Mouse (Mus musculus): ENCODE measurements around the gene Gm49337. TPM values are rescaled to one million over a fixed set of nuclear protein-coding genes. Genes with fewer than 3 reads are reported as not detected.
A peak's percentile ranks its signal among the peaks of the same experiment; 100 is the strongest.

The Gm49337 gene
- total and polyA plus RNA-seq, 2 experiments from 2014 or later = not detected

DNA sequence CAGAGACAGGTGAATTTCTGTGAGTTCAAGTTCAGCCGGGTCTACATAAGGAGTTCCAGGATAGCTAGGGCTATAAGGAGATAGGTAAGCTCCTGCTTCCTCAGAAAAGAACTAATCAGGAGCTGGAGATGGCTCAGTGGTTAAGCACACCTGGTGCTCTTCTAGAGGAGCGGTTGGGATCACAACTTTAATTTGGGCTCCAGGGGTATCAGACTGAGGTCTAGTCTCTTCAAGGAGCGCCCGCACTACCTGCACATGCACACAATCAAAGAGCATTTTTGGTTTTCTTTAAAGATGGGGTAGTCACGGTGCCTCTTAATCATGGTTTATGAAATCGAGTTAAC lies 23.4 kb upstream of the Gm49337 start:
- Histone ChIP-seq H3K9me3 (ENCODE audit: low read length) (no peaks in the 10 kb centered on the region), H3K4me2 (ENCODE audit: low read depth, low read length) (peak overlapping the region; percentile 62), H3K9ac (replicated peaks; ENCODE audit: low read length) (peak overlapping the region; percentile 86), H3K27ac (peak overlapping the region; percentile 90), H3K4me3 (ENCODE audit: low read length) (peak overlapping the region; percentile 73), H3K4me1 (ENCODE audit: insufficient read depth, low read length) (peaks cover 5% of the 10 kb centered on the region), H3K27me3 (ENCODE audit: insufficient read depth, low read length) (no peaks in the 10 kb centered on the region), H3K36me3 (ENCODE audit: insufficient read depth, low read length) (peaks cover 23% of the 10 kb centered on the region)
- DNase-seq (ENCODE audit: low spot score) (no peak), ATAC-seq (peak; percentile 8; the same call in 1 of the 2 replicates)
- TF ChIP-seq CTCF (IDR thresholded peaks at IDR 0.05; ENCODE audit: low read depth) = no peak
- 19% methylated on average over 6 of the region's 6 CpGs for WGBS

DNA sequence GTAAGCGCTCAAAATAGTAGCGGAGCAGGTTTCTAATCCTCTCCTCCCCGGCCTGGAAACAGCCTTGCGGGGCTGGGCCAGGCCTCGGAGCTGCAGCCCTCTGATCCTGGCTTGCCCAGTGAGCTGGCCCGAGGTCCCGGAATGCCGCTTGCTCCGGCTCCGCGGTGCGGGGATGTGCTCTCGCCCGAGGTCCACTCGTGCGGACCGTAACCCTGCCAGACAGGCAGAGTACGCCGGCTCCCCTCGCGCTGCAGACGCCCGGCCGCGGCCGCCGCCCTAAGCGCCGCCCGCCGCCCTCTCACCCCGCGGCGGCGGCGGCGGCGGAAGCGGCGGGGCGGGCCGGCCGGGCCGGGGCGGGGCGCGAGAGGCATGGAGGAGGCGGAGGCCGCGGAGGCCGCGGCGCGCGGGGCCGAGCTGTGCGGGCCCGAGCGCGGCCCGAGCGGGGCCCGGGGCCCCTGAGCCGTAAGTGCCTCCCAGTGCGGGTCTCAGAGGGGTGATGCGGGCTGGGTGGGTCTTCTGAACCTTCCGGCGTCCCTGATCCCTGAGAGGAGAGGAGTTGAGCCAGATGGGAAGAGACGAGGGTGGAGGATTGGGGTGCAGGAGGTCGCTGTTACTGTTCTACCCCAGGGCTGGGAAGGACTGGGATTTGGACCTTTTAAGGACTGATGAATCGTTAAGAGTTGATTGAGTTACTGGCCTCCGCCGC lies 22.9 kb upstream of the Gm49337 start:
- H3K36me3 ChIP-seq (ENCODE audit: insufficient read depth, low read length) = peaks cover 28% of the 10 kb centered on the region
- no peaks in the 10 kb centered on the region for H3K9me3 ChIP-seq (ENCODE audit: low read length)
- H3K4me3 ChIP-seq (ENCODE audit: low read length) = peak overlapping the region; percentile 73
- peaks cover 5% of the 10 kb centered on the region; the same call in 1 of the 2 replicates for H3K4me1 ChIP-seq (ENCODE audit: insufficient read depth, low read length)
- no peak for TF ChIP-seq CTCF (IDR thresholded peaks at IDR 0.05; ENCODE audit: low read depth)
- H3K27me3 ChIP-seq (ENCODE audit: insufficient read depth, low read length) = no peaks in the 10 kb centered on the region
- H3K27ac ChIP-seq = peak overlapping the region; percentile 90
- peak overlapping the region; percentile 62 for H3K4me2 ChIP-seq (ENCODE audit: low read depth, low read length)
- peak overlapping the region; percentile 86 for H3K9ac ChIP-seq (replicated peaks; ENCODE audit: low read length)
- DNase-seq (ENCODE audit: low spot score) (peak; percentile 87), ATAC-seq (peak; percentile 93)
- under 1% methylated on average over 51 of the region's 73 CpGs for WGBS

DNA sequence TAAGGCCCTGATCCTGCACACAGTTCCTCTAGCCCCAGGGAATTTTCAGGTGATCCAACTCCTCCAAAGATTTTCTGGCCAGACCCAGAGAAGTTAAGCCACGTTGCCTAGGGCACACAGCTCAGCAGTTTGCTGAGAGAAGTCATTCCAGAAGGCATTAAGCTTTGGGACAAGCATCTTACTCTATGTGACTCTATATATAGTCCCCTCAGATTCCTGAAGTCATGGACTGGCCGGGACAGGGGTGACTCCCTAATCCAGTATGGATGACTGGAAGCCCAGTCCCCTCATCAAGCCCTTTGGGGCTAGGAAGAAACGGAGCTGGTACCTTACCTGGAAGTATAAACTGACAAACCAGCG lies 22.3 kb upstream of the Gm49337 start:
- H3K36me3 ChIP-seq (ENCODE audit: insufficient read depth, low read length) = peaks cover 33% of the 10 kb centered on the region
- H3K9ac ChIP-seq (replicated peaks; ENCODE audit: low read length) = peak overlapping the region; percentile 86
- no peaks in the 10 kb centered on the region for H3K27me3 ChIP-seq (ENCODE audit: insufficient read depth, low read length)
- peaks cover 5% of the 10 kb centered on the region; the same call in 1 of the 2 replicates for H3K4me1 ChIP-seq (ENCODE audit: insufficient read depth, low read length)
- no peak for TF ChIP-seq CTCF (IDR thresholded peaks at IDR 0.05; ENCODE audit: low read depth)
- WGBS = 21% methylated on average over 4 of the region's 4 CpGs
- peak overlapping the region; percentile 90 for H3K27ac ChIP-seq
- H3K4me2 ChIP-seq (ENCODE audit: low read depth, low read length) = peak overlapping the region; percentile 62
- DNase-seq (ENCODE audit: low spot score) (peak; percentile 14), ATAC-seq (no peak)
- no peaks in the 10 kb centered on the region for H3K9me3 ChIP-seq (ENCODE audit: low read length)
- H3K4me3 ChIP-seq (ENCODE audit: low read length) = peak overlapping the region; percentile 73

DNA sequence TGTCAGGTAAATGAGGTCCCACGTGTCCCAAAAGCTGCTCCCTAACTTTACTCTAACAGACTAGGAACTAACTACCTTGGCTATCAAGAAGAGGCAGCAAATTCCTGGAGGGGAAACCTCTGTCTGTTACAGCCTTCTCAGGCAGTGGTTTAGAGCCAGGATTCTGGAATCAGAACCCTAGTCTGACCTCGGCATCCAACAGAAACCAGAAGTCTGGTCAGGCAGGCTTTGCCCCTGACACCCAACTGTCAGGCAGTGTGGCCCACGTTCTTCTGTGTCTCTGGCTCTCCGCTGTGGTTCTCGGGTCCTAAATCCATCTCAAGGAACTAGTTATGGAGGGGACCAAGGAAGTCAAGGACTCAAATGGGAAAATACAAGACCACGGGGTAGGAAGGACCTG lies 21.9 kb upstream of the Gm49337 start, which contains the start of gene Lurap1:
Lurap1 (minus strand) TSS at position 101 of the 400 bp plus-strand sequence.
- Histone ChIP-seq H3K9me3 (ENCODE audit: low read length) (no peaks in the 10 kb centered on the region), H3K9ac (replicated peaks; ENCODE audit: low read length) (peak within 1 kb of the TSS; percentile 86), H3K4me2 (ENCODE audit: low read depth, low read length) (peak within 1 kb of the TSS; percentile 62), H3K4me1 (ENCODE audit: insufficient read depth, low read length) (peaks cover 5% of the 10 kb centered on the region; the same call in 1 of the 2 replicates), H3K27me3 (ENCODE audit: insufficient read depth, low read length) (no peaks in the 10 kb centered on the region), H3K27ac (peak within 1 kb of the TSS; percentile 90), H3K4me3 (ENCODE audit: low read length) (peak within 1 kb of the TSS; percentile 73), H3K36me3 (ENCODE audit: insufficient read depth, low read length) (peaks cover 37% of the 10 kb centered on the region)
- no peak for DNase-seq (ENCODE audit: low spot score)
- ATAC-seq = no peak
- WGBS = 77% methylated on average over 6 of the region's 6 CpGs
- no peak for TF ChIP-seq CTCF (IDR thresholded peaks at IDR 0.05; ENCODE audit: low read depth)

DNA sequence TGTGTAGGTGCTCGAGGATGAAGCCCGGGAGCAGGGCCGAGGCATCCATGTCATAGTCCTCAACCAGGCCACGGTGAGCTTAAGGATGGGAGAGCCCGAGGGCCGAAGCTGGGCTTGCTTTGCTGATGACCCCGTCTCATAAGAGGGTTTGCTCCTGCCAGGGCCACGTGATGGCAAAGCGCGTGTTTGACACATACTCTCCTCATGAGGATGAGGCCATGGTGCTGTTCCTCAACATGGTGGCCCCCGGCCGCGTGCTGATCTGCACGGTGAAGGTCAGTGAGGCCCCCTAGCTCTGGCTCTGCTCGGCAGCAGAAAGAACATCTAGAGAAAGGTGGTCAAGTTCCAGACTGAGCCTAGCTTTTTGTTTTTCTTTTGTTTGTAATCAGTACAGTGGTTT lies 20.5 kb upstream of the Gm49337 start:
- 94% methylated on average over 15 of the region's 15 CpGs for WGBS
- Histone ChIP-seq H3K4me1 (ENCODE audit: insufficient read depth, low read length) (peaks cover 5% of the 10 kb centered on the region; the same call in 1 of the 2 replicates), H3K9me3 (ENCODE audit: low read length) (no peaks in the 10 kb centered on the region), H3K36me3 (ENCODE audit: insufficient read depth, low read length) (peaks cover 42% of the 10 kb centered on the region), H3K27me3 (ENCODE audit: insufficient read depth, low read length) (no peaks in the 10 kb centered on the region), H3K27ac (no peak overlapping the region), H3K4me2 (ENCODE audit: low read depth, low read length) (no peak overlapping the region), H3K4me3 (ENCODE audit: low read length) (no peak overlapping the region), H3K9ac (replicated peaks; ENCODE audit: low read length) (no peak overlapping the region)
- no peak for ATAC-seq
- TF ChIP-seq CTCF (IDR thresholded peaks at IDR 0.05; ENCODE audit: low read depth) = no peak
- no peak for DNase-seq (ENCODE audit: low spot score)

DNA sequence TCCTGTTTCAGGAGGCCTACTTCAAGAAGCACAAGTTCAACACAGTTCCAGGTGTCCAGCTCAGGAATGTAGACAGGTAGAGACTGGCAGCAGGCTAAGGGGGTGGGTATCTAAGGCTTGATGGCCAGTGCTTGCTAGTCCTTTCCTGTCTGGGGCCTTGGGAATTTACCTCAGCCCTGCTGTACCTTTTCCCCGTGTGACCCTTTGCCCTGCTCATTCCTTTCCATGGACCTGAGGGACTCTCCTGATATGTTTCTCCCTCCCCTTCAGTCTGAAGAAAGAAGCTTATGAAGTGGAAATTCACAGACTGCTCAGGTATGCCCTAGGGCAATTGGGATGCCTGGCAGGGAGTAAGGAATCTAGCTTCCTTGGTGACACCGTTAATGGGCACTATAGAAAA lies 15.3 kb upstream of the Gm49337 start:
- Histone ChIP-seq H3K9me3 (ENCODE audit: low read length) (no peaks in the 10 kb centered on the region), H3K27ac (no peak overlapping the region), H3K4me2 (ENCODE audit: low read depth, low read length) (no peak overlapping the region), H3K36me3 (ENCODE audit: insufficient read depth, low read length) (peaks cover 48% of the 10 kb centered on the region), H3K4me3 (ENCODE audit: low read length) (no peak overlapping the region), H3K4me1 (ENCODE audit: insufficient read depth, low read length) (no peaks in the 10 kb centered on the region), H3K9ac (replicated peaks; ENCODE audit: low read length) (no peak overlapping the region), H3K27me3 (ENCODE audit: insufficient read depth, low read length) (no peaks in the 10 kb centered on the region)
- 95% methylated on average over 2 of the region's 2 CpGs for WGBS
- no peak for TF ChIP-seq CTCF (IDR thresholded peaks at IDR 0.05; ENCODE audit: low read depth)
- ATAC-seq = no peak
- DNase-seq (ENCODE audit: low spot score) = no peak

DNA sequence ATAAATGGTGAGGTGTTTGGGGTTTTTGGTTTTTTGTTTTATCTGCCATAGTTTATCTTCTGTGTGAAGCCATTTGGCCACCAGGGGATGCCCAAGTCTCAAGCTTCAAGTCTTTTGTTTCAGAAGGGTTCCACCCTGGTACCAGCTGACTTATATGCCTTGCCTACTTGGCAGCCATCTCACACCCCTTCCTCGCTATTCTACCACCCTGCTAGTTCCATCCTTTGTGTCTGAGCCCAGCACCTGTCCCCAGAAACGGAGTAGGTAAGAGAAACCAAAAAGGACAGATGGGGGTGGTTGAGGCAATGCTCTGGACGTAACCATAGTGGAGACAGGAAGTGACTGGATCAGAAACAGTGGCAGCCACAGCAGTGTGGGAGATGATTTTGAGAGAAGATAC lies 13.3 kb upstream of the Gm49337 start:
- Histone ChIP-seq H3K4me3 (ENCODE audit: low read length) (no peak overlapping the region), H3K9ac (replicated peaks; ENCODE audit: low read length) (no peak overlapping the region), H3K27me3 (ENCODE audit: insufficient read depth, low read length) (no peaks in the 10 kb centered on the region), H3K36me3 (ENCODE audit: insufficient read depth, low read length) (peaks cover 32% of the 10 kb centered on the region), H3K27ac (peak overlapping the region; percentile 64; the same call in 1 of the 2 replicates), H3K9me3 (ENCODE audit: low read length) (no peaks in the 10 kb centered on the region), H3K4me2 (ENCODE audit: low read depth, low read length) (no peak overlapping the region), H3K4me1 (ENCODE audit: insufficient read depth, low read length) (no peaks in the 10 kb centered on the region)
- WGBS = 55% methylated on average over 3 of the region's 3 CpGs
- DNase-seq (ENCODE audit: low spot score) (peak; percentile 84), ATAC-seq (peak; percentile 77)
- TF ChIP-seq CTCF (IDR thresholded peaks at IDR 0.05; ENCODE audit: low read depth) = peak; percentile 81
